Mouse (Mus musculus) lung, postnatal 0 days (tissue): Measurements from ENCODE around the gene Mon1b.

Experiments
- CTCF ChIP-seq: IDR thresholded peaks from 2 replicates; pipeline ENCODE4 v1.5.1; 2016; ENCODE audit warnings: antibody characterized with exemption, mild to moderate bottlenecking
- EP300 ChIP-seq: IDR thresholded peaks from 2 replicates; pipeline ENCODE4 v1.6.1; 2016; ENCODE audit warnings: antibody characterized with exemption, mild to moderate bottlenecking, control low read depth

DNA sequence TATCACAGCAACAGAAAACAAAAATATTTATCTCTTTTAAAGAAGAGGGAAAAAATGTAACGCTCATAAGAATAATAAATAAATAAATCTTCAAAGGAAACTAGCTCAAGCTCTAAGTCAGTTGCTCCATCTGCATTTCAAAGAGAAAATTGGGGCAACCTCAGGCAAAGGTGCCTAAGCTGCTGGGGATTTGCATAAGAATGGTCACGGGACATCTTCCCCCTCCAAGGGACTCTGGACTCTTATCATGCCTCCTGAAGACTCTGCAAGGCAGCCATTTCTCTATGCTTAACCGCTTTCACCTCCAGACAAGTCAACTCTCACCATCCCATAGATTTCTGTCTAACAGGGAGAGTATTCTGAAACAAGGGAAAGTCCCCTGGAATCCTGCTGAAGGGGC, 37.0 kb upstream of the Mon1b start:
- TF ChIP-seq EP300 (no peak), CTCF (no peak)
